Mouse (Mus musculus) small intestine, adult 2 months (tissue): ENCODE data around the gene St3gal6.

Experiments used
- CTCF ChIP-seq: fragments of 200-500 bp; IDR thresholded peaks from 2 replicates; pipeline ENCODE4 v1.5.1; 2012; ENCODE audit warnings: low read depth, mild to moderate bottlenecking, control low read depth, inconsistent platforms, low read length, moderate library complexity, mixed read lengths; ENCODE audit not compliant: insufficient replicate concordance, insufficient read length; ENCODE audit errors: extremely low read depth
- POLR2A ChIP-seq: fragments of 200-500 bp; IDR thresholded peaks from 2 replicates; pipeline ENCODE4 v1.6.1; 2012; ENCODE audit warnings: low read depth, mild to moderate bottlenecking, control low read depth, inconsistent platforms, low read length, moderate library complexity

GRCm38 (mm10) chr16:58444735-58445134 lies 79.3 kb downstream of the St3gal6 start:
- TF ChIP-seq CTCF (no peak), POLR2A (no peak)
